27 mouse cellular contexts compared by ENCODE assay signal in the genomic region with DNA sequence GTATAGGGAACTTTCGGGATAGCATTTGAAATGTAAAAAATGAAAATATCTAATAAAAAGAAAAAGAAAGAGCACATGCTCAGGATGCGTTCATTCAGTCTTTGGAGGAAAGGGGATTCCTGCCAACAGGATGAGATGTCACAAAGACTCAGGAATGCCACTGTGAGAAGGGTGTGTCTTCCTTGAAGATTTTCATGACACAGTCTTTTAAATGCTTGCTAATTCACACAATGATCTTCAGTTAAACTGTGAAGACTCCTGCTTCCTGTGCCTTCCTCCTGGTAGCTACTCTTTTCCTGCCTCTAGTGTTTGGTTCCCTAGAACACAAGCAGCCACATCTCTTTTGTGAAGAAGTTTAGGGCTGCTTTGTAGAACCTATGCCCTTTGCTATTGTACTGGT.
"Had no signal": no experiment of that assay in that cellular context is flagged by ENCODE, and none has a peak within 500 bp of the region (broad histone marks: within the 10 kb centered on the region; RNA-seq: fewer than 3 reads in every experiment).

No protein-coding gene starts in this region.

- H3K4me2 ChIP-seq: heart, embryonic 12.5 days; hindbrain, embryonic 12.5 days; hindbrain, embryonic 14.5 days; intestine, embryonic 15.5 days; limb, embryonic 12.5 days; liver, embryonic 11.5 days; liver, embryonic 13.5 days; liver, embryonic 15.5 days had no signal

- H3K27me3 ChIP-seq: heart, embryonic 12.5 days; intestine, embryonic 15.5 days; limb, embryonic 12.5 days; liver, embryonic 13.5 days; liver, embryonic 15.5 days had no signal

- H3K9ac ChIP-seq: heart, embryonic 12.5 days; hindbrain, embryonic 12.5 days; hindbrain, embryonic 14.5 days; intestine, embryonic 15.5 days; limb, embryonic 12.5 days; liver, embryonic 13.5 days; liver, embryonic 15.5 days; liver, postnatal 0 days had no signal

- H3K9me3 ChIP-seq: heart, embryonic 12.5 days; hindbrain, embryonic 10.5 days; hindbrain, embryonic 12.5 days; intestine, embryonic 15.5 days; limb, embryonic 10.5 days; limb, embryonic 12.5 days; liver, embryonic 13.5 days; liver, embryonic 15.5 days had no signal

- DNase-seq: gastrocnemius, postnatal 14 days; gastrocnemius, postnatal 36 days; heart, adult 2 months; heart, postnatal 10 days; heart, postnatal 4 days; kidney, adult 18-20 months; kidney, adult 8-10 months; kidney, postnatal 10 days; kidney, postnatal 25 days; kidney, postnatal 4 days; liver; liver, embryonic 13.5 days; liver, postnatal 0 days had no signal

- H3K27ac ChIP-seq: heart, adult 2 months; hindbrain, embryonic 10.5 days; hindbrain, embryonic 12.5 days; hindbrain, embryonic 14.5 days; intestine, embryonic 15.5 days; layer of hippocampus, adult 2 months; left cerebral cortex, adult 2 months; limb, embryonic 10.5 days; limb, embryonic 12.5 days; liver, embryonic 13.5 days; liver, embryonic 15.5 days had no signal

- H3K4me3 ChIP-seq: heart, adult 2 months; heart, embryonic 12.5 days; hindbrain, embryonic 10.5 days; hindbrain, embryonic 12.5 days; intestine, embryonic 15.5 days; layer of hippocampus, adult 2 months; left cerebral cortex, adult 2 months; limb, embryonic 10.5 days; limb, embryonic 12.5 days; liver, embryonic 13.5 days; liver, embryonic 15.5 days had no signal

- H3K4me1 ChIP-seq: heart, embryonic 12.5 days; hindbrain, embryonic 12.5 days; intestine, embryonic 15.5 days; liver, embryonic 13.5 days; liver, embryonic 15.5 days had no signal

- ATAC-seq: hindbrain, embryonic 16.5 days; inflammation-experienced regulatory T-cells, adult 6 months; intestine, embryonic 15.5 days; intestine, postnatal 0 days; liver, postnatal 0 days had no signal

- H3K36me3 ChIP-seq: heart, embryonic 12.5 days; hindbrain, embryonic 10.5 days; hindbrain, embryonic 12.5 days; intestine, embryonic 15.5 days; limb, embryonic 10.5 days; limb, embryonic 12.5 days; liver, embryonic 13.5 days; liver, embryonic 15.5 days had no signal
